Mouse (Mus musculus): ENCODE results near the gene Slain1. TPM values are rescaled to one million over a fixed set of nuclear protein-coding genes. Genes with fewer than 3 reads are reported as not detected.

Gene Slain1
- polyA plus RNA-seq (2015; fragmentation: Nextera tagmentation; extraction: Ambion mirVana) = 0.16 and 0.22 TPM in 2 replicates

DNA sequence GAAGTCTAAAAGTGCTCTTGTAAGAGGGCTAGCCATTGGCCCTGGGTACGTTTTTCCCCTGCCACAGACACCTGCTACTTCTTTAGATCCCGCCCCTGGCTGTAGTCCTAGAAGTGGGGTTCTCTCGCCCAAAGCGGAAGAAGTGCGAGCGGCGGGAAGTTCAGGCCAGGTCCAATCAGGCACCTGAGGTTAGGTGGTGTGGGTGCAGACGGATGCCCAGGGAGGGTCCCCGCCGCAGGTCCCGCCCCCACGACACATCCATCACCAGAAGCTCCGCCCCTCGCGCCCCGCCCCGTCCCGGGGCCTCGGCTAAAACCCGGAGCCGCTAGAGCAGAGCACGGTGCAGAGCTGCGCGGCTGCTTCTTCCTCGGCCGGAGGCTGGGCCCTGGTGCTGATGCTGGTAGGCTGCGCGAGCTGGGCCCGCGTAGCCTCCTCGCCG, at the start of gene Slain1:
Gene Slain1, plus strand, starts transcription at position 333 of the 439 bp plus-strand sequence.
- H3K36me3 ChIP-seq (replicated peaks) = no peaks in the 10 kb centered on the region
- under 1% methylated on average over 32 of the region's 32 CpGs for WGBS (ENCODE audit: insufficient replicate concordance)
- H3K27ac ChIP-seq (replicated peaks) = no peak within 1 kb of the TSS
- peak within 1 kb of the TSS; percentile 61 for H3K4me3 ChIP-seq (replicated peaks)
- peaks cover 14% of the 10 kb centered on the region for H3K4me1 ChIP-seq (replicated peaks)
- ATAC-seq (ENCODE audit: insufficient read depth) = peak; percentile 75
- 0 out of 2 replicates have a peak within 1 kb of the TSS, but pooled peaks have one; percentile 15 for H3K9ac ChIP-seq
- H3K27me3 ChIP-seq = peaks cover 42% of the 10 kb centered on the region
- peak within 1 kb of the TSS; percentile 90 for H3K4me2 ChIP-seq
- H3K9me3 ChIP-seq (replicated peaks) = no peaks in the 10 kb centered on the region

- no peak overlapping the region for H3K27ac ChIP-seq (replicated peaks)
- H3K4me1 ChIP-seq (replicated peaks) = no peaks in the 10 kb centered on the region
- H3K9me3 ChIP-seq (replicated peaks) = no peaks in the 10 kb centered on the region
- no peaks in the 10 kb centered on the region for H3K27me3 ChIP-seq
- no peaks in the 10 kb centered on the region for H3K36me3 ChIP-seq (replicated peaks)
- no peak overlapping the region for H3K4me2 ChIP-seq
- no peak overlapping the region for H3K4me3 ChIP-seq (replicated peaks)
- H3K9ac ChIP-seq = no peak overlapping the region
- WGBS (ENCODE audit: insufficient replicate concordance) = 73% methylated on average over 8 of the region's 8 CpGs
- ATAC-seq (ENCODE audit: insufficient read depth) = no peak
Observed at GRCm38 (mm10) chr14:103608063-103608462, 42.0 kb upstream of the Slain1 start.

- H3K4me1 ChIP-seq (replicated peaks) = no peaks in the 10 kb centered on the region
- no peaks in the 10 kb centered on the region for H3K36me3 ChIP-seq (replicated peaks)
- no peaks in the 10 kb centered on the region for H3K27me3 ChIP-seq
- H3K9ac ChIP-seq = no peak overlapping the region
- 70% methylated on average over 6 of the region's 6 CpGs for WGBS (ENCODE audit: insufficient replicate concordance)
- H3K27ac ChIP-seq (replicated peaks) = no peak overlapping the region
- no peak overlapping the region for H3K4me2 ChIP-seq
- H3K9me3 ChIP-seq (replicated peaks) = no peaks in the 10 kb centered on the region
- ATAC-seq (ENCODE audit: insufficient read depth) = no peak
- H3K4me3 ChIP-seq (replicated peaks) = no peak overlapping the region
Observed at GRCm38 (mm10) chr14:103613573-103614271, 36.3 kb upstream of the Slain1 start.

DNA sequence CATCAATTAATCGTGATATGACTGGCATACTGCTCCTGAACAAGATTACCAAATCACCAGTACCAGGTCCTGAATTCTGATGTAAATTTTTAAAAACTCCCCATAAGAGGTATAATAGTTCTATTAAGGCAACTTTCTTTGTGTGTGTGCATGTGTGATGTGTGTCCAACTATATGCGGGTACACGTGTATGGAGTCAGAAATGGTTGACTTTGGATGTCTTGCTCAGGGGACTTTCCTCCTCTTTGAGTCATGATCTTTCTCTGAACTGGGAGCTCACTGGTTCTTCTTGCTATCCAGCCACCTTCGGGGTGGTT, 35.8 kb upstream of the Slain1 start:
- no peaks in the 10 kb centered on the region for H3K27me3 ChIP-seq
- no peaks in the 10 kb centered on the region for H3K9me3 ChIP-seq (replicated peaks)
- no peaks in the 10 kb centered on the region for H3K4me1 ChIP-seq (replicated peaks)
- H3K4me3 ChIP-seq (replicated peaks) = no peak overlapping the region
- H3K27ac ChIP-seq (replicated peaks) = no peak overlapping the region
- no peak for ATAC-seq (ENCODE audit: insufficient read depth)
- no peak overlapping the region for H3K9ac ChIP-seq
- 71% methylated on average over 4 of the region's 4 CpGs for WGBS (ENCODE audit: insufficient replicate concordance)
- H3K4me2 ChIP-seq = no peak overlapping the region
- no peaks in the 10 kb centered on the region for H3K36me3 ChIP-seq (replicated peaks)

DNA sequence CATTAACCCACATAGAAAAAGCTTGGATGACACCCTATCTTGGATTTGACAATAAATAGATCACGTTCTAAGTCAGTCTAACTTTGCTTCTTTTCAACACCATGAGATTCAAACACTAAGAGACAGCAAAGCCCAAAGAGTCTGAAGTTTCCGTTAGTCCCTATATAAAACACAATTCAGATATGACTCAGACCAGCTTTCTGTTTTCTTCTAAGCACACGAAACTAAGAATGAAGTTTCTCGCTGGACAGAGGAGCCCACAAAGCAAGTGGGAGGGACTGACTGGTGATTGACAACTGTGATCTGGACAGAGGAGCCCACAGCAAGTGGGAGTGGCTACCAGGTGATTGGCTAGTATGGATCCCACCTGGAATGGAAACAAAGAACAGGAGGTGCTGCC, 30.3 kb upstream of the Slain1 start:
- 56% methylated on average over 4 of the region's 4 CpGs for WGBS (ENCODE audit: insufficient replicate concordance)
- Histone ChIP-seq H3K4me3 (replicated peaks) (no peak overlapping the region), H3K9ac (no peak overlapping the region), H3K4me1 (replicated peaks) (no peaks in the 10 kb centered on the region), H3K27ac (replicated peaks) (no peak overlapping the region), H3K36me3 (replicated peaks) (no peaks in the 10 kb centered on the region), H3K27me3 (no peaks in the 10 kb centered on the region), H3K4me2 (no peak overlapping the region), H3K9me3 (replicated peaks) (no peaks in the 10 kb centered on the region)
- ATAC-seq (ENCODE audit: insufficient read depth) = no peak

- Histone ChIP-seq H3K9me3 (replicated peaks) (no peaks in the 10 kb centered on the region), H3K9ac (no peak overlapping the region), H3K27me3 (no peaks in the 10 kb centered on the region), H3K36me3 (replicated peaks) (no peaks in the 10 kb centered on the region), H3K4me2 (no peak overlapping the region), H3K27ac (replicated peaks) (no peak overlapping the region), H3K4me3 (replicated peaks) (no peak overlapping the region), H3K4me1 (replicated peaks) (no peaks in the 10 kb centered on the region)
- 54% methylated on average over 2 of the region's 2 CpGs for WGBS (ENCODE audit: insufficient replicate concordance)
- ATAC-seq (ENCODE audit: insufficient read depth) = no peak
Observed at GRCm38 (mm10) chr14:103621207-103621606, 28.8 kb upstream of the Slain1 start.

- Histone ChIP-seq H3K4me1 (replicated peaks) (no peaks in the 10 kb centered on the region), H3K27me3 (no peaks in the 10 kb centered on the region), H3K4me2 (no peak overlapping the region), H3K36me3 (replicated peaks) (no peaks in the 10 kb centered on the region), H3K9ac (no peak overlapping the region), H3K27ac (replicated peaks) (no peak overlapping the region), H3K9me3 (replicated peaks) (no peaks in the 10 kb centered on the region), H3K4me3 (replicated peaks) (no peak overlapping the region)
- ATAC-seq (ENCODE audit: insufficient read depth) = no peak
- WGBS (ENCODE audit: insufficient replicate concordance) = 73% methylated on average over 6 of the region's 6 CpGs
Observed at GRCm38 (mm10) chr14:103626100-103626499, 23.9 kb upstream of the Slain1 start.

DNA sequence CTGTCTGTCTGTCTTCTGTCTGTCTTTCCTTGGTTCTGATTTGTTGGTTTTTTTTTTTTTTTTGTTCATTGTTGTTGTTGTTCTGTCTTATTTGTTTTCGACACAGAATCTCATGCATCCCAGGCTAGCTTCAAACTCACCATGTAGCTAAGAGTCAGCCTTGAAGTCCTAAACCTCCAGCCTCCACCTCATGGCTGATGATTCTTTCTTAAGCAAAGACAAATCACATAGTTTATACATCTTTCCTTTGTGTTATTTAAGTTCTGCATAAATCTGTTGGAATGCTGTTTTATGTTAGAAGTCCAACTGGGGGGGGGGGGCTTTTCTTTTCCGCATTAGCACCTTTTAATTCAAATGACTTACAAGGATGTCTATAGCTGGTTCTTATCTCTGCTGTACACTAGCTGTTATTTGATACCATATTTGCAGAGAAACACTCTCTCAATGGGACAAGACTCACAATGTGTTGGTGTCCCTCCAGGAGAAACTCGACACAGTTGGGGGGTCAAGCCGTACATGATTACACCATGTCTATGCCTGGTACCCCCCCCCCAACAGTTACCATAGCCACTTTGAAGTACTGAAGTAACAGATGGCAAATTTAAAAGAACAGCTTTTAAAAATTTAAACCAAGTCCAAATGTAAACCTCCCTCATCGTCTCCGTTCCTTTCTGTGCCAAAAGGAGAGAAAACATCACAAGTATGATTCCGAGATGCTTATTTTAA, 20.2 kb upstream of the Slain1 start:
- H3K4me3 ChIP-seq (replicated peaks) = no peak overlapping the region
- H3K27me3 ChIP-seq = no peaks in the 10 kb centered on the region
- H3K4me2 ChIP-seq = no peak overlapping the region
- WGBS (ENCODE audit: insufficient replicate concordance) = 73% methylated on average over 7 of the region's 7 CpGs
- no peaks in the 10 kb centered on the region for H3K4me1 ChIP-seq (replicated peaks)
- no peaks in the 10 kb centered on the region for H3K9me3 ChIP-seq (replicated peaks)
- H3K36me3 ChIP-seq (replicated peaks) = no peaks in the 10 kb centered on the region
- H3K27ac ChIP-seq (replicated peaks) = no peak overlapping the region
- ATAC-seq (ENCODE audit: insufficient read depth) = no peak
- no peak overlapping the region for H3K9ac ChIP-seq

GRCm38 (mm10) chr14:103630545-103630944, 19.5 kb upstream of the Slain1 start:
- 74% methylated on average over 8 of the region's 8 CpGs for WGBS (ENCODE audit: insufficient replicate concordance)
- Histone ChIP-seq H3K36me3 (replicated peaks) (no peaks in the 10 kb centered on the region), H3K4me2 (no peak overlapping the region), H3K4me3 (replicated peaks) (no peak overlapping the region), H3K27me3 (no peaks in the 10 kb centered on the region), H3K27ac (replicated peaks) (no peak overlapping the region), H3K4me1 (replicated peaks) (no peaks in the 10 kb centered on the region), H3K9me3 (replicated peaks) (no peaks in the 10 kb centered on the region), H3K9ac (no peak overlapping the region)
- ATAC-seq (ENCODE audit: insufficient read depth) = no peak

- H3K4me3 ChIP-seq (replicated peaks) = no peak overlapping the region
- H3K9me3 ChIP-seq (replicated peaks) = no peaks in the 10 kb centered on the region
- H3K4me2 ChIP-seq = no peak overlapping the region
- ATAC-seq (ENCODE audit: insufficient read depth) = no peak
- H3K27ac ChIP-seq (replicated peaks) = no peak overlapping the region
- 54% methylated on average over 3 of the region's 3 CpGs for WGBS (ENCODE audit: insufficient replicate concordance)
- no peaks in the 10 kb centered on the region for H3K36me3 ChIP-seq (replicated peaks)
- H3K9ac ChIP-seq = no peak overlapping the region
- H3K4me1 ChIP-seq (replicated peaks) = no peaks in the 10 kb centered on the region
- peaks cover 9% of the 10 kb centered on the region for H3K27me3 ChIP-seq
Observed at GRCm38 (mm10) chr14:103643933-103644332, 6.1 kb upstream of the Slain1 start.

GRCm38 (mm10) chr14:103647981-103648380, 2.0 kb upstream of the Slain1 start:
- no peak for ATAC-seq (ENCODE audit: insufficient read depth)
- H3K4me1 ChIP-seq (replicated peaks) = peaks cover 14% of the 10 kb centered on the region
- 58% methylated on average over 2 of the region's 2 CpGs for WGBS (ENCODE audit: insufficient replicate concordance)

More at GRCm38 (mm10) chr14:103647981-103648380, 2.0 kb upstream of the Slain1 start:
- Histone ChIP-seq H3K9me3 (replicated peaks) (no peaks in the 10 kb centered on the region), H3K4me2 (no peak overlapping the region), H3K36me3 (replicated peaks) (no peaks in the 10 kb centered on the region), H3K27ac (replicated peaks) (no peak overlapping the region), H3K4me3 (replicated peaks) (no peak overlapping the region), H3K27me3 (peaks cover 42% of the 10 kb centered on the region), H3K9ac (no peak overlapping the region)
